Mouse (Mus musculus): Measurements from ENCODE around the gene Snapc4. TPM values are rescaled to one million over a fixed set of nuclear protein-coding genes. Genes with fewer than 3 reads are reported as not detected.
A peak's percentile ranks its signal among the peaks of the same experiment; 100 is the strongest.

Gene Snapc4
- polyA plus RNA-seq, 1 experiment: 54.3 TPM

- Histone ChIP-seq H3K4me1 (ENCODE audit: control insufficient read depth, insufficient read depth, low read length) (peaks cover 1% of the 10 kb centered on the region), H3K27me3 (ENCODE audit: control insufficient read depth, insufficient read depth, low read length, poor library complexity, severe bottlenecking) (no peaks in the 10 kb centered on the region), H3K9ac (ENCODE audit: low read depth, poor library complexity, severe bottlenecking) (peak overlapping the region; percentile 79; the same call in 1 of the 2 replicates), H3K27ac (ENCODE audit: insufficient read depth, low read length) (no peak overlapping the region), H3K4me3 (ENCODE audit: low read depth, low read length) (peak overlapping the region; percentile 68; the same call in 1 of the 2 replicates), H3K9me3 (replicated peaks; ENCODE audit: control insufficient read depth, insufficient read depth, low read length, poor library complexity, severe bottlenecking) (no peaks in the 10 kb centered on the region), H3K36me3 (ENCODE audit: control insufficient read depth, insufficient read depth, low read length, poor library complexity, severe bottlenecking) (no peaks in the 10 kb centered on the region)
- TF ChIP-seq CTCF (IDR thresholded peaks at IDR 0.05; ENCODE audit: low read depth, low read length) (no peak), POLR2A (IDR thresholded peaks at IDR 0.05; ENCODE audit: insufficient read depth, low read length) (no peak), EP300 (IDR thresholded peaks at IDR 0.05; ENCODE audit: insufficient read depth, low read depth, low read length) (no peak)
These were observed 27.1 kb downstream of the Snapc4 start for GRCm38 (mm10) chr2:26353066-26353980.

- Histone ChIP-seq H3K4me3 (ENCODE audit: low read depth, low read length) (peak overlapping the region; percentile 68), H3K27me3 (ENCODE audit: control insufficient read depth, insufficient read depth, low read length, poor library complexity, severe bottlenecking) (no peaks in the 10 kb centered on the region), H3K36me3 (ENCODE audit: control insufficient read depth, insufficient read depth, low read length, poor library complexity, severe bottlenecking) (no peaks in the 10 kb centered on the region), H3K4me1 (ENCODE audit: control insufficient read depth, insufficient read depth, low read length) (peaks cover 1% of the 10 kb centered on the region), H3K9me3 (replicated peaks; ENCODE audit: control insufficient read depth, insufficient read depth, low read length, poor library complexity, severe bottlenecking) (no peaks in the 10 kb centered on the region), H3K9ac (ENCODE audit: low read depth, poor library complexity, severe bottlenecking) (peak overlapping the region; percentile 79), H3K27ac (ENCODE audit: insufficient read depth, low read length) (no peak overlapping the region)
- TF ChIP-seq EP300 (IDR thresholded peaks at IDR 0.05; ENCODE audit: insufficient read depth, low read depth, low read length) (no peak), POLR2A (IDR thresholded peaks at IDR 0.05; ENCODE audit: insufficient read depth, low read length) (no peak)
These were observed 28.1 kb downstream of the Snapc4 start for GRCm38 (mm10) chr2:26352291-26352910.

GRCm38 (mm10) chr2:26351358-26352290 is 28.8 kb downstream of the Snapc4 start, which contains the start of gene Dnlz:
Dnlz (minus strand) TSS chr2:26352110.
- peak within 1 kb of the TSS; percentile 79 for H3K9ac ChIP-seq (ENCODE audit: low read depth, poor library complexity, severe bottlenecking)
- H3K4me1 ChIP-seq (ENCODE audit: control insufficient read depth, insufficient read depth, low read length): peaks cover 1% of the 10 kb centered on the region
- H3K27me3 ChIP-seq (ENCODE audit: control insufficient read depth, insufficient read depth, low read length, poor library complexity, severe bottlenecking): no peaks in the 10 kb centered on the region
- peak within 1 kb of the TSS; percentile 79 for H3K4me3 ChIP-seq (ENCODE audit: low read depth, low read length)
- H3K9me3 ChIP-seq (replicated peaks; ENCODE audit: control insufficient read depth, insufficient read depth, low read length, poor library complexity, severe bottlenecking): no peaks in the 10 kb centered on the region
- TF ChIP-seq CTCF (IDR thresholded peaks at IDR 0.05; ENCODE audit: low read depth, low read length) (peak; percentile 57), POLR2A (IDR thresholded peaks at IDR 0.05; ENCODE audit: insufficient read depth, low read length) (no peak)
- no peak within 1 kb of the TSS for H3K27ac ChIP-seq (ENCODE audit: insufficient read depth, low read length)
- H3K36me3 ChIP-seq (ENCODE audit: control insufficient read depth, insufficient read depth, low read length, poor library complexity, severe bottlenecking): no peaks in the 10 kb centered on the region

- H3K9ac ChIP-seq (ENCODE audit: low read depth, poor library complexity, severe bottlenecking): no peak overlapping the region
- H3K9me3 ChIP-seq (replicated peaks; ENCODE audit: control insufficient read depth, insufficient read depth, low read length, poor library complexity, severe bottlenecking): no peaks in the 10 kb centered on the region
- peaks cover 4% of the 10 kb centered on the region for H3K4me1 ChIP-seq (ENCODE audit: control insufficient read depth, insufficient read depth, low read length)
- H3K27ac ChIP-seq (ENCODE audit: insufficient read depth, low read length): no peak overlapping the region
- no peaks in the 10 kb centered on the region for H3K36me3 ChIP-seq (ENCODE audit: control insufficient read depth, insufficient read depth, low read length, poor library complexity, severe bottlenecking)
- H3K4me3 ChIP-seq (ENCODE audit: low read depth, low read length): no peak overlapping the region
- no peaks in the 10 kb centered on the region for H3K27me3 ChIP-seq (ENCODE audit: control insufficient read depth, insufficient read depth, low read length, poor library complexity, severe bottlenecking)
- TF ChIP-seq EP300 (IDR thresholded peaks at IDR 0.05; ENCODE audit: insufficient read depth, low read depth, low read length) (no peak), CTCF (IDR thresholded peaks at IDR 0.05; ENCODE audit: low read depth, low read length) (no peak), POLR2A (IDR thresholded peaks at IDR 0.05; ENCODE audit: insufficient read depth, low read length) (no peak)
These were observed 32.2 kb downstream of the Snapc4 start for GRCm38 (mm10) chr2:26348241-26348640.

GRCm38 (mm10) chr2:26342609-26343490 is 37.6 kb downstream of the Snapc4 start:
- H3K4me1 ChIP-seq (ENCODE audit: control insufficient read depth, insufficient read depth, low read length): peaks cover 14% of the 10 kb centered on the region
- H3K36me3 ChIP-seq (ENCODE audit: control insufficient read depth, insufficient read depth, low read length, poor library complexity, severe bottlenecking): no peaks in the 10 kb centered on the region
- H3K4me3 ChIP-seq (ENCODE audit: low read depth, low read length): no peak overlapping the region
- H3K27me3 ChIP-seq (ENCODE audit: control insufficient read depth, insufficient read depth, low read length, poor library complexity, severe bottlenecking): no peaks in the 10 kb centered on the region
- no peaks in the 10 kb centered on the region for H3K9me3 ChIP-seq (replicated peaks; ENCODE audit: control insufficient read depth, insufficient read depth, low read length, poor library complexity, severe bottlenecking)
- no peak overlapping the region for H3K9ac ChIP-seq (ENCODE audit: low read depth, poor library complexity, severe bottlenecking)
- H3K27ac ChIP-seq (ENCODE audit: insufficient read depth, low read length): no peak overlapping the region; the same call in 1 of the 2 replicates
- TF ChIP-seq POLR2A (IDR thresholded peaks at IDR 0.05; ENCODE audit: insufficient read depth, low read length) (no peak), EP300 (IDR thresholded peaks at IDR 0.05; ENCODE audit: insufficient read depth, low read depth, low read length) (no peak; the same call in none of the 2 replicates), CTCF (IDR thresholded peaks at IDR 0.05; ENCODE audit: low read depth, low read length) (no peak)
